Mouse (Mus musculus) CH12.LX (cell line): ENCODE data around the gene Ovol3.

Source experiments
- CTCF ChIP-seq, 2 experiments: IDR thresholded peaks in 1 of 2; conservative IDR thresholded peaks in 1 of 2; 2 replicates each; pipeline ENCODE4 v1.5.1; 2011 to 2012; ENCODE audit warnings: low read depth in 2 of 2, low read length in 2 of 2, improper control_type of control experiment in 1 of 2, inconsistent platforms in 1 of 2, mild to moderate bottlenecking in 1 of 2, moderate library complexity in 1 of 2
- ETS1 ChIP-seq: conservative IDR thresholded peaks from 2 replicates; pipeline ENCODE4 v1.6.1; 2012; ENCODE audit warnings: low read depth, mild to moderate bottlenecking, inconsistent platforms, low read length, improper control_type of control experiment, moderate library complexity
- IRF4 ChIP-seq: IDR thresholded peaks from 2 replicates; pipeline ENCODE4 v1.6.1; 2014; ENCODE audit warnings: low read depth, mild to moderate bottlenecking, inconsistent platforms, low read length, improper control_type of control experiment
- MAZ ChIP-seq: IDR thresholded peaks from 2 replicates; pipeline ENCODE4 v1.6.1; 2012; ENCODE audit warnings: low read depth, mild to moderate bottlenecking, inconsistent platforms, low read length, improper control_type of control experiment, moderate library complexity
- MEF2A ChIP-seq: IDR thresholded peaks from 2 replicates; pipeline ENCODE4 v1.6.1; 2014; ENCODE audit warnings: low read depth, mild to moderate bottlenecking, inconsistent platforms, low read length, improper control_type of control experiment, borderline replicate concordance
- MXI1 ChIP-seq: IDR thresholded peaks from 2 replicates; pipeline ENCODE4 v1.6.1; 2011; ENCODE audit warnings: mild to moderate bottlenecking, low read depth, low read length, improper control_type of control experiment
- POLR2A ChIP-seq: IDR thresholded peaks from 2 replicates; pipeline ENCODE4 v1.6.1; 2011; ENCODE audit warnings: low read depth, mild to moderate bottlenecking, improper control_type of control experiment, low read length
- POLR2AphosphoS2 ChIP-seq: IDR thresholded peaks from 2 replicates; pipeline ENCODE4 v1.6.1; 2011; ENCODE audit warnings: low read depth, low read length, improper control_type of control experiment
- RAD21 ChIP-seq: IDR thresholded peaks from 2 replicates; pipeline ENCODE4 v1.6.1; 2011; ENCODE audit warnings: low read depth, mild to moderate bottlenecking, low read length, improper control_type of control experiment, moderate library complexity
- SMC3 ChIP-seq: IDR thresholded peaks from 2 replicates; pipeline ENCODE4 v1.6.1; 2011; ENCODE audit warnings: low read depth, low read length, improper control_type of control experiment
- TCF12 ChIP-seq: IDR thresholded peaks from 2 replicates; pipeline ENCODE4 v1.6.1; 2014; ENCODE audit warnings: low read depth, mild to moderate bottlenecking, inconsistent platforms, low read length, improper control_type of control experiment
- UBTF ChIP-seq: IDR thresholded peaks from 2 replicates; pipeline ENCODE4 v1.6.1; 2012; ENCODE audit warnings: low read depth, mild to moderate bottlenecking, inconsistent platforms, low read length, improper control_type of control experiment, moderate library complexity
- USF1 ChIP-seq: IDR thresholded peaks from 2 replicates; pipeline ENCODE4 v1.6.1; 2014; ENCODE audit warnings: low read depth, mild to moderate bottlenecking, inconsistent platforms, low read length, improper control_type of control experiment

DNA sequence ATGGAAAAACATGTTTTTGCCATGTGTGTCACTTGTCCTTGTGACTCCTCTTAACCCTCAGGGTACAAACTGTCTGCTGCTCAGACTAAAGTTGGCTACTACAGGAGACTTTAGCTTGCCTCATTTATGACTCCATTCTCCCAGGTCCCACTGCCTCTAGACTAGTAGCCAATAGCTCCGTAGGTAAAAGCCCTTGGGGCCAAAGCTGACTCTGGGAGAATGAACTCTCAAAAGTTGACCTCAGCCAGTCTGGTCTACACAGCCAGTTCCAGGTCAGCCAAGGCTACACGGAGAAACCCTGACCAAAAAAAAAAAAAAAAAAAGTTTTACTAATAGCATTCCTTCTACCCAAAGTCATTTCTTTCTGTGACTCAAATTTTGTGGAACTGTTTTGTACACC, 43.4 kb upstream of the Ovol3 start:
- TF ChIP-seq SMC3: no peak
- TF ChIP-seq CTCF (conservative IDR thresholded peaks at IDR 0.05 in 1 of 2, IDR thresholded peaks at IDR 0.05 in 1 of 2; ENCODE audit: low read depth in 2 of 2, low read length in 2 of 2): no peak
- TF ChIP-seq TCF12: no peak
- no peak for TF ChIP-seq POLR2A
- TF ChIP-seq MAZ: no peak
- TF ChIP-seq POLR2AphosphoS2: no peak
- TF ChIP-seq ETS1: no peak
- no peak for TF ChIP-seq MXI1
- TF ChIP-seq USF1: no peak
- no peak for TF ChIP-seq UBTF
- no peak for TF ChIP-seq IRF4
- TF ChIP-seq RAD21: no peak
- no peak for TF ChIP-seq MEF2A
